Mouse (Mus musculus): Measurements from ENCODE around the gene Aplnr. TPM values are rescaled to one million over a fixed set of nuclear protein-coding genes. Genes with fewer than 3 reads are reported as not detected.

The Aplnr gene
- polyA plus RNA-seq (2012; ENCODE audit: insufficient read depth, low replicate concordance), result not detected in 2 replicates

- no peaks in the 10 kb centered on the region for H3K36me3 ChIP-seq (replicated peaks; ENCODE audit: low read length)
Measured at GRCm38 (mm10) chr2:85136089-85136488, at the start of gene Aplnr. TSS of gene Aplnr (plus strand) at chr2:85136225.

GRCm38 (mm10) chr2:85088716-85089646 is 47.0 kb upstream of the Aplnr start:
- Histone ChIP-seq H3K4me3 (replicated peaks) (no peak overlapping the region), H3K36me3 (replicated peaks; ENCODE audit: low read length) (no peaks in the 10 kb centered on the region), H3K27me3 (replicated peaks) (peaks cover 2% of the 10 kb centered on the region), H3K9me3 (no peaks in the 10 kb centered on the region), H3K4me1 (no peaks in the 10 kb centered on the region)
- no peak for TF ChIP-seq GATA1 (IDR thresholded peaks at IDR 0.05; ENCODE audit: borderline replicate concordance, low read length)
- TF ChIP-seq FLI1 (IDR thresholded peaks at IDR 0.05; ENCODE audit: low read length), result no peak

More at GRCm38 (mm10) chr2:85136089-85136488, at the start of gene Aplnr:
- Histone ChIP-seq H3K9me3 (no peaks in the 10 kb centered on the region), H3K4me1 (peaks cover 3% of the 10 kb centered on the region; the same call in 1 of the 2 replicates), H3K27me3 (replicated peaks) (peaks cover 39% of the 10 kb centered on the region), H3K4me3 (replicated peaks) (no peak within 1 kb of the TSS)
- TF ChIP-seq GATA1 (IDR thresholded peaks at IDR 0.05; ENCODE audit: borderline replicate concordance, low read length), result no peak
- TF ChIP-seq FLI1 (IDR thresholded peaks at IDR 0.05; ENCODE audit: low read length), result no peak

GRCm38 (mm10) chr2:85091325-85091724 is 44.7 kb upstream of the Aplnr start:
- Histone ChIP-seq H3K36me3 (replicated peaks; ENCODE audit: low read length) (no peaks in the 10 kb centered on the region), H3K27me3 (replicated peaks) (peaks cover 2% of the 10 kb centered on the region)
- no peak for TF ChIP-seq FLI1 (IDR thresholded peaks at IDR 0.05; ENCODE audit: low read length)
- TF ChIP-seq GATA1 (IDR thresholded peaks at IDR 0.05; ENCODE audit: borderline replicate concordance, low read length), result no peak

DNA sequence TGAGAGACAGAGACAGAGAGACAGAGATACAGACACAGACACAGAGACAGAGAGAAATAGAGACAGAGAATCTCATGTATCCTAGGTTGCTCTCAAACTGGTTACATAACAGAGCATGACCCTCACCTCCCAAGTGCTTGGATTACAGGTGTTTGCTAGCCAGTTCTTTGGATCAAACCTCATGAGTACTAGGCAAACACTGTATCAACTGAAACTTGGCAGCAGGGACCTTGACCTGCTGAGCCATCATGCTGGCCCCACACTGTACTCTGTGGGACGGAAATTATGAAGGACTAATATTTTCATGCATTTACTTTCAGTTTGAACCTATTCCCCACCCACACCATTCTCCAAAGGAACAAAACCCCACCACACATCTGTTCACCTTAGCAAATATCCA is 42.6 kb upstream of the Aplnr start:
- Histone ChIP-seq H3K36me3 (replicated peaks; ENCODE audit: low read length) (no peaks in the 10 kb centered on the region), H3K4me1 (no peaks in the 10 kb centered on the region), H3K27me3 (replicated peaks) (peaks cover 2% of the 10 kb centered on the region), H3K4me3 (replicated peaks) (no peak overlapping the region), H3K9me3 (0 out of 2 replicates have a peak, but pooled peaks cover under 1% of the 10 kb centered on the region)
- no peak for TF ChIP-seq GATA1 (IDR thresholded peaks at IDR 0.05; ENCODE audit: borderline replicate concordance, low read length)

More at GRCm38 (mm10) chr2:85091325-85091724, 44.7 kb upstream of the Aplnr start:
- H3K4me3 ChIP-seq (replicated peaks), result no peak overlapping the region
- no peaks in the 10 kb centered on the region for H3K9me3 ChIP-seq
- H3K4me1 ChIP-seq, result no peaks in the 10 kb centered on the region

DNA sequence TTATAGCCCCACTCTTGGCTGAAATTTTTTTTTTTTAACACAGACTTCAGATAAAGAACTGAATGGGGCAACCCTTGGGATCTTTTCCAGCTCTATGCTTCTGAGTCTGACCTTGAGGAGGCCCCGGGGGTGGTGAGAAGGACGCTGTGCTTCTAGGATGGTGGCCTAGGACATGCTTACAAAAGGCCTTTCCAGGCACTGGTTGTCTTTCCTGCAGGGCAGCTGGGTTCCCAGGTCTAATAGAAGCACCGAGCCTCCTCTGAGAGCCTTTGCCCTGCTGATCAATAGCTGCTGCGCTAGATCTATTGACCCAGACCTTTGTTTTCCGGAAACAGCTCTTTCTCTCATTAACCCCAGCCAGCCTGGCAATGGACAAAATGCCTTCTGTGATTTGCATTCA is 40.1 kb upstream of the Aplnr start:
- H3K9me3 ChIP-seq, result peaks cover 4% of the 10 kb centered on the region; the same call in 1 of the 2 replicates
- H3K36me3 ChIP-seq (replicated peaks; ENCODE audit: low read length), result no peaks in the 10 kb centered on the region
- TF ChIP-seq GATA1 (IDR thresholded peaks at IDR 0.05; ENCODE audit: borderline replicate concordance, low read length), result no peak
- TF ChIP-seq FLI1 (IDR thresholded peaks at IDR 0.05; ENCODE audit: low read length), result no peak
- H3K4me3 ChIP-seq (replicated peaks), result no peak overlapping the region
- no peaks in the 10 kb centered on the region for H3K4me1 ChIP-seq
- peaks cover 1% of the 10 kb centered on the region for H3K27me3 ChIP-seq (replicated peaks)

GRCm38 (mm10) chr2:85098014-85098413 is 38.0 kb upstream of the Aplnr start:
- no peak overlapping the region for H3K4me3 ChIP-seq (replicated peaks)
- H3K27me3 ChIP-seq (replicated peaks), result peaks cover 4% of the 10 kb centered on the region
- no peaks in the 10 kb centered on the region for H3K4me1 ChIP-seq
- no peak for TF ChIP-seq GATA1 (IDR thresholded peaks at IDR 0.05; ENCODE audit: borderline replicate concordance, low read length)
- no peaks in the 10 kb centered on the region for H3K36me3 ChIP-seq (replicated peaks; ENCODE audit: low read length)
- peaks cover 4% of the 10 kb centered on the region; the same call in 1 of the 2 replicates for H3K9me3 ChIP-seq

- Histone ChIP-seq H3K4me1 (no peaks in the 10 kb centered on the region), H3K27me3 (replicated peaks) (peaks cover 7% of the 10 kb centered on the region), H3K36me3 (replicated peaks; ENCODE audit: low read length) (no peaks in the 10 kb centered on the region), H3K4me3 (replicated peaks) (no peak overlapping the region), H3K9me3 (peaks cover 4% of the 10 kb centered on the region; the same call in 1 of the 2 replicates)
- TF ChIP-seq FLI1 (IDR thresholded peaks at IDR 0.05; ENCODE audit: low read length) (no peak), GATA1 (IDR thresholded peaks at IDR 0.05; ENCODE audit: borderline replicate concordance, low read length) (no peak)
Measured at GRCm38 (mm10) chr2:85098824-85099511, 37.1 kb upstream of the Aplnr start.

GRCm38 (mm10) chr2:85103201-85103600 is 32.8 kb upstream of the Aplnr start:
- no peaks in the 10 kb centered on the region for H3K36me3 ChIP-seq (replicated peaks; ENCODE audit: low read length)
- H3K9me3 ChIP-seq, result peaks cover 4% of the 10 kb centered on the region; the same call in 1 of the 2 replicates
- H3K4me3 ChIP-seq (replicated peaks), result no peak overlapping the region
- TF ChIP-seq FLI1 (IDR thresholded peaks at IDR 0.05; ENCODE audit: low read length) (no peak), GATA1 (IDR thresholded peaks at IDR 0.05; ENCODE audit: borderline replicate concordance, low read length) (no peak)
- H3K27me3 ChIP-seq (replicated peaks), result peaks cover 16% of the 10 kb centered on the region
- H3K4me1 ChIP-seq, result no peaks in the 10 kb centered on the region

DNA sequence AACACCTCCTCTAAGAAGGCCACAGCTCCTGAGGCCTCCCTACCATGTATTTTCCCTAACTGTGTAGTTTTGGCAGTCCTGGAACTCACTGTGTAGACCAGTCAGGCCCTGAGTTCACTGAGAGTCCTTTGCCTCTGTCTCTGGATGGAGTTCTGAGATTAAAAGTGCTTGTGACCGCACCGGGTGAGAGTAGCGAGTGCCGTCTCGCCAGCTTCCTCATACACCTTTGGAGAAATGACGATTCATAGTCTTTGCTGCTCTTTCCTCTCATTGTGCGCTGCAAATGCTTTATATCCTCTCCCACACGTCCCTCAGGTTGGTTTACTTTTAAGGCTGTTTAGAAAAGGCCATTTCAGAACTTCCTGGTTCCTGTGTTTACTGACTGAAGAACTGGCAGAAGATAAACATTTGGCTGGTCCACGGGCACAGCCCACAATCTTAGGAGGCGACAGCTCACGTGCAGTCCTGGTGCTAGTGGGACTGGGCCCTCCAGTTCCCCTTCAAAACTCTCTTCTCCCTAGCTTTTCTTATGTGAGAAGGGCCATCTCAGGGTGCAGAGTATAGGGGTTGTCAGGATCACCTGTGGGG is 30.5 kb upstream of the Aplnr start:
- TF ChIP-seq FLI1 (IDR thresholded peaks at IDR 0.05; ENCODE audit: low read length) (no peak), GATA1 (IDR thresholded peaks at IDR 0.05; ENCODE audit: borderline replicate concordance, low read length) (no peak)

More for the DNA sequence above, 30.5 kb upstream of the Aplnr start:
- Histone ChIP-seq H3K4me3 (replicated peaks) (no peak overlapping the region), H3K27me3 (replicated peaks) (peaks cover 16% of the 10 kb centered on the region), H3K4me1 (no peaks in the 10 kb centered on the region), H3K36me3 (replicated peaks; ENCODE audit: low read length) (no peaks in the 10 kb centered on the region), H3K9me3 (no peaks in the 10 kb centered on the region)
